Mouse (Mus musculus) adrenal gland (tissue): ENCODE measurements around the gene Arhgef7.

ENCODE experiments used
- intact Hi-C: fragments of 180-260 bp; cut with DNase I; formaldehyde crosslinking; loops from one replicate; pipeline ENCODE4 v1.15.1; 2025

Gene Arhgef7

GRCm38 (mm10) chr8:11758482-11759281 is 31.2 kb downstream of the Arhgef7 start:
- intact Hi-C loops: loop anchor here (2.0 to 5.0 kb wide), 3 partner anchors 30 to 166 kb away; no protein-coding TSS in a partner anchor

GRCm38 (mm10) chr8:11761551-11761950 is 34.0 kb downstream of the Arhgef7 start:
- intact Hi-C loops: no loop called here

- intact Hi-C loops: no loop called here
Measured at GRCm38 (mm10) chr8:11762048-11762447, 34.5 kb downstream of the Arhgef7 start.

- intact Hi-C loops: no loop called here
Measured at GRCm38 (mm10) chr8:11762821-11763220, 35.3 kb downstream of the Arhgef7 start.

- intact Hi-C loops: no loop called here
Measured at GRCm38 (mm10) chr8:11767213-11767840, 39.8 kb downstream of the Arhgef7 start.

- intact Hi-C loops: no loop called here
Measured at GRCm38 (mm10) chr8:11770001-11770400, 42.5 kb downstream of the Arhgef7 start.

- intact Hi-C loops: no loop called here
Measured at GRCm38 (mm10) chr8:11770521-11771080, 43.1 kb downstream of the Arhgef7 start.

GRCm38 (mm10) chr8:11771608-11772007 is 44.1 kb downstream of the Arhgef7 start:
- intact Hi-C loops: no loop called here

GRCm38 (mm10) chr8:11774195-11775076 is 46.9 kb downstream of the Arhgef7 start:
- intact Hi-C loops: no loop called here

GRCm38 (mm10) chr8:11775889-11776288 is 48.4 kb downstream of the Arhgef7 start:
- intact Hi-C loops: no loop called here

GRCm38 (mm10) chr8:11776451-11777180 is 49.1 kb downstream of the Arhgef7 start:
- intact Hi-C loops: no loop called here

- intact Hi-C loops: no loop called here
Measured at GRCm38 (mm10) chr8:11777201-11777600, 49.7 kb downstream of the Arhgef7 start.

GRCm38 (mm10) chr8:11778646-11779433 is 51.3 kb downstream of the Arhgef7 start:
- intact Hi-C loops: no loop called here

- intact Hi-C loops: no loop called here
Measured at GRCm38 (mm10) chr8:11779844-11780634, 52.5 kb downstream of the Arhgef7 start.

GRCm38 (mm10) chr8:11780641-11781040 is 53.1 kb downstream of the Arhgef7 start:
- intact Hi-C loops: no loop called here

- intact Hi-C loops: no loop called here
Measured at GRCm38 (mm10) chr8:11782607-11783006, 55.1 kb downstream of the Arhgef7 start.

GRCm38 (mm10) chr8:11783861-11784594 is 56.5 kb downstream of the Arhgef7 start:
- intact Hi-C loops: no loop called here

- intact Hi-C loops: no loop called here
Measured at GRCm38 (mm10) chr8:11785121-11785520, 57.6 kb downstream of the Arhgef7 start.
